Mouse (Mus musculus): ENCODE results near the gene Zfp64. TPM values are rescaled to one million over a fixed set of nuclear protein-coding genes. Genes with fewer than 3 reads are reported as not detected.

Gene Zfp64
- polyA plus RNA-seq, 1 experiment from 2014 or later: 39.4 TPM

DNA sequence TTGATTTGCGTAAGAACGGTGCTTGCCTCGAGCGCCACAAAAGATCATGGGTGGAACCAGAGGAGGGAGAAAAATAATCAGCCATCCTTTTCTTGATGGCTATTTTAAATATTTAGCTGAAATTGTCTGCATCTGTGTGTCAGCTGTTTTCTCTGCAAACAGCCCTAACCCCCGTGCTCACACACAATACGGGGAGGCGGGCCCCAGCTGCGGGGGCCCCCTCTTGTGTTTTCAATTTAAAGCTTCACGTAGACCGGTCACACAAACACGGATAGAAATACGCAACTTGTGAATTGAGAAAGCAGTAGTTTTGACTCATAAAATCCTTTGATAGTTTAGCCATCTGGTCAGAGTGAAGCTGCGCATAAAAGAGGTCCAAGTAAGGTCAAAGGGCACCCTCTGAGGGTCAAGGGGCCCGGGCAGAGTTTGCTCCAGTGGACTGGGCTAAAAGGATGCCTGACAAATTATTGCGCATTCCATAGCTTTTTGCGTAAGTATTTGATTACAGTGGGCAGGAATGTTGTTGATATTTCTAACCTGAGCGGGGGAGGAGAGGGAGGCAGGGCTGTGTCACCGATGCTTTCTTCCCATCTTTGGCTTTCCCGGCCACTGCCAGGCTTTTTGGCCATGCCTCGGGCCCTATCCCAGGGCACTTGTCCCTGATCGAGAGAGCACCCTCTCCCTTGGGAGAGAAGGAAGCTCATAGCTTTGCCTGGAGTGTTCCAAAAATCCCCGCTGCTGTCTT lies 83.4 kb downstream of the Zfp64 start:
- peaks cover 15% of the 10 kb centered on the region for H3K4me1 ChIP-seq (ENCODE audit: control insufficient read depth, insufficient read depth, low read length)
- peak; percentile 92 for DNase-seq (ENCODE audit: low spot score, missing footprints)
- H3K4me2 ChIP-seq: peak overlapping the region; percentile 23; the same call in 1 of the 2 replicates
- H3K4me3 ChIP-seq (ENCODE audit: low read depth, low read length): no peak overlapping the region
- 13% methylated on average over 22 of the region's 22 CpGs for WGBS
- H3K27ac ChIP-seq (ENCODE audit: low read depth, low read length): peak overlapping the region; percentile 22
- ATAC-seq (ENCODE audit: low FRiP score): no peak; the same call in 1 of the 2 replicates
- no peak overlapping the region for H3K9ac ChIP-seq (ENCODE audit: low read length)
- H3K27me3 ChIP-seq (ENCODE audit: control insufficient read depth, insufficient read depth, low read length): no peaks in the 10 kb centered on the region
- no peaks in the 10 kb centered on the region for H3K36me3 ChIP-seq (ENCODE audit: control insufficient read depth, insufficient read depth, low read length)
- no peaks in the 10 kb centered on the region for H3K9me3 ChIP-seq (ENCODE audit: control insufficient read depth, low read length)

GRCm38 (mm10) chr2:168870480-168870879 lies 84.9 kb downstream of the Zfp64 start:
- no peaks in the 10 kb centered on the region for H3K9me3 ChIP-seq (ENCODE audit: control insufficient read depth, low read length)
- H3K9ac ChIP-seq (ENCODE audit: low read length): no peak overlapping the region
- peaks cover 15% of the 10 kb centered on the region for H3K4me1 ChIP-seq (ENCODE audit: control insufficient read depth, insufficient read depth, low read length)
- ATAC-seq (ENCODE audit: low FRiP score) (0 out of 2 replicates have a peak, but pooled peaks have one; percentile 10), DNase-seq (ENCODE audit: low spot score, missing footprints) (peak; percentile 93)
- 69% methylated on average over 4 of the region's 4 CpGs for WGBS
- no peaks in the 10 kb centered on the region for H3K36me3 ChIP-seq (ENCODE audit: control insufficient read depth, insufficient read depth, low read length)
- H3K27me3 ChIP-seq (ENCODE audit: control insufficient read depth, insufficient read depth, low read length): no peaks in the 10 kb centered on the region
- no peak overlapping the region for H3K4me2 ChIP-seq
- H3K27ac ChIP-seq (ENCODE audit: low read depth, low read length): no peak overlapping the region
- H3K4me3 ChIP-seq (ENCODE audit: low read depth, low read length): no peak overlapping the region

GRCm38 (mm10) chr2:168866942-168867341 lies 88.4 kb downstream of the Zfp64 start:
- no peak overlapping the region for H3K4me2 ChIP-seq

GRCm38 (mm10) chr2:168866436-168866835 lies 89.0 kb downstream of the Zfp64 start:
- Histone ChIP-seq H3K27me3 (ENCODE audit: control insufficient read depth, insufficient read depth, low read length) (no peaks in the 10 kb centered on the region), H3K4me2 (no peak overlapping the region), H3K9ac (ENCODE audit: low read length) (no peak overlapping the region), H3K4me3 (ENCODE audit: low read depth, low read length) (no peak overlapping the region), H3K36me3 (ENCODE audit: control insufficient read depth, insufficient read depth, low read length) (no peaks in the 10 kb centered on the region), H3K27ac (ENCODE audit: low read depth, low read length) (no peak overlapping the region), H3K4me1 (ENCODE audit: control insufficient read depth, insufficient read depth, low read length) (peaks cover 11% of the 10 kb centered on the region; the same call in 1 of the 2 replicates), H3K9me3 (ENCODE audit: control insufficient read depth, low read length) (no peaks in the 10 kb centered on the region)
- 77% methylated on average over 10 of the region's 10 CpGs for WGBS
- DNase-seq (ENCODE audit: low spot score, missing footprints) (no peak), ATAC-seq (ENCODE audit: low FRiP score) (no peak)

More at GRCm38 (mm10) chr2:168866942-168867341, 88.4 kb downstream of the Zfp64 start:
- no peak overlapping the region for H3K27ac ChIP-seq (ENCODE audit: low read depth, low read length)
- no peaks in the 10 kb centered on the region for H3K9me3 ChIP-seq (ENCODE audit: control insufficient read depth, low read length)
- DNase-seq (ENCODE audit: low spot score, missing footprints): no peak
- no peak overlapping the region for H3K9ac ChIP-seq (ENCODE audit: low read length)
- H3K27me3 ChIP-seq (ENCODE audit: control insufficient read depth, insufficient read depth, low read length): no peaks in the 10 kb centered on the region
- no peak overlapping the region for H3K4me3 ChIP-seq (ENCODE audit: low read depth, low read length)
- H3K4me1 ChIP-seq (ENCODE audit: control insufficient read depth, insufficient read depth, low read length): peaks cover 11% of the 10 kb centered on the region
- 84% methylated on average over 8 of the region's 8 CpGs for WGBS
- no peaks in the 10 kb centered on the region for H3K36me3 ChIP-seq (ENCODE audit: control insufficient read depth, insufficient read depth, low read length)
- ATAC-seq (ENCODE audit: low FRiP score): no peak

- Histone ChIP-seq H3K9me3 (ENCODE audit: control insufficient read depth, low read length) (no peaks in the 10 kb centered on the region), H3K4me1 (ENCODE audit: control insufficient read depth, insufficient read depth, low read length) (peaks cover 23% of the 10 kb centered on the region), H3K27me3 (ENCODE audit: control insufficient read depth, insufficient read depth, low read length) (no peaks in the 10 kb centered on the region), H3K4me2 (no peak overlapping the region), H3K9ac (ENCODE audit: low read length) (no peak overlapping the region), H3K36me3 (ENCODE audit: control insufficient read depth, insufficient read depth, low read length) (no peaks in the 10 kb centered on the region), H3K4me3 (ENCODE audit: low read depth, low read length) (no peak overlapping the region), H3K27ac (ENCODE audit: low read depth, low read length) (no peak overlapping the region)
- no peak for ATAC-seq (ENCODE audit: low FRiP score)
- WGBS: 79% methylated on average over 5 of the region's 5 CpGs
- DNase-seq (ENCODE audit: low spot score, missing footprints): no peak
Observed at GRCm38 (mm10) chr2:168864905-168865304, 90.5 kb downstream of the Zfp64 start.

DNA sequence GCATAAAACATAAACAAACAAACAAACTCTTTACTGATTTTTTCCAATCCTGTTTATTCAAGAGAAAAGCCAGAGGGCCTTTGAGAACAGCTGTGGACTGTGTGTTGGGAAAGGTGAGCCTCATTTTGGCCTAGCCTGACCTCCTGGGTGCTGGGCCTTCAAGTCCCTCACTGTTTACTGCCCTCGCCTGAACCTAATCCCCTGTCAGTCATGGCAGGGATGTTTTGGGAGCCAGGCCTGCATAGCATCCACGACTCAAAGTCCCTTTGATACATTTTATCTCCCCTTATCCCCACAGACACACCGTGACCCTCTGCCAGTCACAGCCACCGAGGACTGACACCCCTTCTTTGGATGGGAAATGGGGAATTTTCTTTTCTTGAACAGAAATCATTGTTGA lies 92.7 kb downstream of the Zfp64 start:
- no peaks in the 10 kb centered on the region for H3K9me3 ChIP-seq (ENCODE audit: control insufficient read depth, low read length)
- no peaks in the 10 kb centered on the region for H3K36me3 ChIP-seq (ENCODE audit: control insufficient read depth, insufficient read depth, low read length)
- H3K9ac ChIP-seq (ENCODE audit: low read length): no peak overlapping the region
- peak; percentile 33; the same call in 1 of the 2 replicates for ATAC-seq (ENCODE audit: low FRiP score)
- WGBS: 11% methylated on average over 4 of the region's 4 CpGs
- H3K4me3 ChIP-seq (ENCODE audit: low read depth, low read length): no peak overlapping the region
- no peaks in the 10 kb centered on the region for H3K27me3 ChIP-seq (ENCODE audit: control insufficient read depth, insufficient read depth, low read length)
- peak; percentile 89 for DNase-seq (ENCODE audit: low spot score, missing footprints)
- peak overlapping the region; percentile 48 for H3K27ac ChIP-seq (ENCODE audit: low read depth, low read length)
- H3K4me1 ChIP-seq (ENCODE audit: control insufficient read depth, insufficient read depth, low read length): peaks cover 27% of the 10 kb centered on the region
- no peak overlapping the region for H3K4me2 ChIP-seq

DNA sequence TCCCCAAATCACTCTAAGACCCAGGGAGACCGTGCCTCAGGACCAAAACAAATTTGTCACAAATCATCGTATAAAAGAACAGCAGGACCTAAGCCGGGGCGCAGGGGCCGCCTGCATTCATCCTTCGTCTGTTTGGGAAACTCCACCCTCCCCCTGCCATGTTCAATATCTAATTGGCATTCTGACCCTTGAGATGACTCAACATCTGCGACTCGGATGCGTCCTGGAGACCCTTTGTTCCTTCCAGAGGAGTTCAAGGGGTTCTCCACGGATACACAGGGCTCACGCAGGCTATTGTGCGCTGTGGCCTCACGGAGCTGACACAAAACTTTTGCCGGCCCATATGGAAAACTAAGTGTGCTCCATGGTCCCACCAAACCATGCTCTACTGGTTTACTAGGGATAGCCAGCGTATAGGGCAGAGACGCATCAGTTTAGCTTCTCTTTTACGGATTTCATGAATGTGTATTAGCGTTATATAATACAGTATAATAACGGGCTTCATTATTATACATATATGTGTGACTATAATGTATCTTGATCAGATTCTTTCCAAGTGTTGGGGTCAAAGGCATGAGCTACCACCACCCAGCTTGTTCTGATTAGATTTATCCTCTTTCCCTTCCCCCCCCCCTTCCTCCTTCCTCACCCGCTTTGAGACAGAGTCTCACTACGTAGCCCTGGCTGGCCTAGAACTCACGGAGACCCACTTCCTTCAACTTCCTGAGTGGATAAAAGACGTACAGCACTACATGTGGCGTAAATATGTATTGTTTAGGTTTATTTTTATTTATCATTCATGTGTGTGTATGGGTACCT lies 94.3 kb downstream of the Zfp64 start:
- DNase-seq (ENCODE audit: low spot score, missing footprints) (peak; percentile 96), ATAC-seq (ENCODE audit: low FRiP score) (peak; percentile 90)
- Histone ChIP-seq H3K9ac (ENCODE audit: low read length) (no peak overlapping the region), H3K4me1 (ENCODE audit: control insufficient read depth, insufficient read depth, low read length) (peaks cover 27% of the 10 kb centered on the region), H3K4me3 (ENCODE audit: low read depth, low read length) (no peak overlapping the region), H3K27ac (ENCODE audit: low read depth, low read length) (peak overlapping the region; percentile 31), H3K9me3 (ENCODE audit: control insufficient read depth, low read length) (no peaks in the 10 kb centered on the region), H3K4me2 (no peak overlapping the region), H3K27me3 (ENCODE audit: control insufficient read depth, insufficient read depth, low read length) (no peaks in the 10 kb centered on the region), H3K36me3 (ENCODE audit: control insufficient read depth, insufficient read depth, low read length) (no peaks in the 10 kb centered on the region)
- WGBS: 22% methylated on average over 24 of the region's 24 CpGs

GRCm38 (mm10) chr2:168860032-168860691 lies 95.2 kb downstream of the Zfp64 start:
- Histone ChIP-seq H3K4me2 (peak overlapping the region; percentile 6; the same call in 1 of the 2 replicates), H3K27me3 (ENCODE audit: control insufficient read depth, insufficient read depth, low read length) (no peaks in the 10 kb centered on the region), H3K4me1 (ENCODE audit: control insufficient read depth, insufficient read depth, low read length) (peaks cover 27% of the 10 kb centered on the region), H3K9ac (ENCODE audit: low read length) (no peak overlapping the region), H3K4me3 (ENCODE audit: low read depth, low read length) (no peak overlapping the region), H3K9me3 (ENCODE audit: control insufficient read depth, low read length) (no peaks in the 10 kb centered on the region), H3K27ac (ENCODE audit: low read depth, low read length) (peak overlapping the region; percentile 10), H3K36me3 (ENCODE audit: control insufficient read depth, insufficient read depth, low read length) (no peaks in the 10 kb centered on the region)
- 15% methylated on average over 16 of the region's 16 CpGs for WGBS
- ATAC-seq (ENCODE audit: low FRiP score) (no peak), DNase-seq (ENCODE audit: low spot score, missing footprints) (peak; percentile 91)
